Mouse (Mus musculus) ES-E14 (cell line): Measurements from ENCODE around the gene Mrpl20.

ENCODE experiments used
- CHD2 ChIP-seq: IDR thresholded peaks from 2 replicates; pipeline ENCODE4 v1.6.1; 2014; ENCODE audit warnings: mild to moderate bottlenecking, low read depth, low read length, inconsistent platforms
- HCFC1 ChIP-seq: IDR thresholded peaks from 2 replicates; pipeline ENCODE4 v1.6.1; 2012; ENCODE audit warnings: low read length, inconsistent platforms, borderline replicate concordance; ENCODE audit not compliant: insufficient read depth
- ZC3H11A ChIP-seq: IDR thresholded peaks from 2 replicates; pipeline ENCODE4 v1.6.1; 2012; ENCODE audit warnings: low read depth, mild to moderate bottlenecking, inconsistent platforms, low read length, borderline replicate concordance
- ZNF384 ChIP-seq: IDR thresholded peaks from 2 replicates; pipeline ENCODE4 v1.6.1; 2012; ENCODE audit warnings: low read depth, low read length, inconsistent platforms

DNA sequence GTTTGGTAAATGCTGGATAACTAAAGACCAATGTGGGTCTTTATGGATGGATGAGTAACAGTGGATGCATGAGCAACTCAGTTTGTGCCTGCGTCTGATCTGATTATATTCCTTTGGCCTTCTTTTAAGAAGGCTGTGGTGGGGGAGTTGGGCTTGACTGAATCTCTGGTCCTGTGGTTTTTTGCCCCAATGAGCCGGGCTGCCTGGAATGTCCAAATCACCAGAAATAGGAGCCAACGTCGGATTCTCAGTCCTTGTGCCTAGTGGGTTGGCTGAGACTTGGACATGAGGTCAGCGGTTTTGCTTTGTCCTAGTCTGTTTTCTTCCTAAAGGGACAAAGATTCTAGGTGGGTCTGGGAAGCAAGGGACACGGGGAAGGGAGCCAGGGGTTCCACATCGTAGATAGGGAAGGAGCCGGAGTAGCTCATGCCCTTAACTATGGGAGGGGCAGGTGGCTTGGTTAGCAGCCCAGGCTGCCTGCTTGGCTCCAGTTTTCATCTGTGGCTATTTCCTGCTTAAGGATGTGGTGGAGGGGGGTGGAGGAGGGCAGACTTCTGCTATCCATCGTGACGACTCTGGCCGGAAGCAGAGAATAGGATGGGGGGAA, 34.8 kb downstream of the Mrpl20 start:
- TF ChIP-seq ZNF384 (no peak), HCFC1 (no peak), ZC3H11A (no peak), CHD2 (no peak)
